Mouse (Mus musculus) heart, postnatal 25 days (tissue): ENCODE data around the gene Cuta. TPM values are rescaled to one million over a fixed set of nuclear protein-coding genes. Genes with fewer than 3 reads are reported as not detected.

Experiments
- DNase-seq: peaks from one replicate; pipeline ENCODE4 v3.0.0; 2022; ENCODE audit warnings: low spot score
- intact Hi-C: fragments of 180-260 bp; cut with DNase I; formaldehyde crosslinking; loops from one replicate; pipeline ENCODE4 v1.15.1; 2025
- total RNA-seq, 2 experiments: library from RNA; stranded (reverse); gene quantifications; 2 replicates each; pipeline ENCODE4 v1.2.3; 2021

Gene Cuta
- total RNA-seq, 2 experiments from 2014 or later: 91.4 to 92.5 TPM

GRCm38 (mm10) chr17:26958880-26959279, 19.5 kb upstream of the Cuta start:
- no peak for DNase-seq

GRCm38 (mm10) chr17:26957872-26958271, 18.5 kb upstream of the Cuta start:
- no peak for DNase-seq
- intact Hi-C loops: no loop called here

More at GRCm38 (mm10) chr17:26958880-26959279, 19.5 kb upstream of the Cuta start:
- intact Hi-C loops: no loop called here

GRCm38 (mm10) chr17:26956895-26957294, 17.5 kb upstream of the Cuta start:
- intact Hi-C loops: no loop called here

GRCm38 (mm10) chr17:26956309-26956708, 16.9 kb upstream of the Cuta start:
- intact Hi-C loops: no loop called here
- no peak for DNase-seq

More at GRCm38 (mm10) chr17:26956895-26957294, 17.5 kb upstream of the Cuta start:
- DNase-seq: no peak

DNA sequence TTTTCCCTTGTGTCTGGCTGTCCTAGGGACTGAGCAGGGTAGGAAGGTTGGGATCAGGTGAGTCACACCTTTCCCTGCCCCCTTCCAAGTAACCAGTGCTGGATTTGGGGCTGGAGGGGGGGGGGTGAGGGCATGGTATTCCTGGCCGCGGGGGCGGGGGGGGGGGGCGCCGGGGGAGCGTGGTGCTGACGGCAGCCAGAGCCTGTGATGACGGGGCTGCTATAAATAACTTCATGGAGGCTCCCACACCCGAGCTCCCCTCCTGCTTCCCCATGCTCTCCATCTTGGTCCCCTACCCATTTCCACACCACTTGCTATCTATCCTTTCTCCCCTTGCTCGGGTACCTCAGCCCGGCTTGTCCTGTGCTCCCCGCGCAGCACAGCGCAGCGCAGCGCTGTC, 14.4 kb upstream of the Cuta start:
- intact Hi-C loops: no loop called here
- no peak for DNase-seq

- no peak for DNase-seq
- intact Hi-C loops: no loop called here
Measured at GRCm38 (mm10) chr17:26953201-26953600, 13.8 kb upstream of the Cuta start.

DNA sequence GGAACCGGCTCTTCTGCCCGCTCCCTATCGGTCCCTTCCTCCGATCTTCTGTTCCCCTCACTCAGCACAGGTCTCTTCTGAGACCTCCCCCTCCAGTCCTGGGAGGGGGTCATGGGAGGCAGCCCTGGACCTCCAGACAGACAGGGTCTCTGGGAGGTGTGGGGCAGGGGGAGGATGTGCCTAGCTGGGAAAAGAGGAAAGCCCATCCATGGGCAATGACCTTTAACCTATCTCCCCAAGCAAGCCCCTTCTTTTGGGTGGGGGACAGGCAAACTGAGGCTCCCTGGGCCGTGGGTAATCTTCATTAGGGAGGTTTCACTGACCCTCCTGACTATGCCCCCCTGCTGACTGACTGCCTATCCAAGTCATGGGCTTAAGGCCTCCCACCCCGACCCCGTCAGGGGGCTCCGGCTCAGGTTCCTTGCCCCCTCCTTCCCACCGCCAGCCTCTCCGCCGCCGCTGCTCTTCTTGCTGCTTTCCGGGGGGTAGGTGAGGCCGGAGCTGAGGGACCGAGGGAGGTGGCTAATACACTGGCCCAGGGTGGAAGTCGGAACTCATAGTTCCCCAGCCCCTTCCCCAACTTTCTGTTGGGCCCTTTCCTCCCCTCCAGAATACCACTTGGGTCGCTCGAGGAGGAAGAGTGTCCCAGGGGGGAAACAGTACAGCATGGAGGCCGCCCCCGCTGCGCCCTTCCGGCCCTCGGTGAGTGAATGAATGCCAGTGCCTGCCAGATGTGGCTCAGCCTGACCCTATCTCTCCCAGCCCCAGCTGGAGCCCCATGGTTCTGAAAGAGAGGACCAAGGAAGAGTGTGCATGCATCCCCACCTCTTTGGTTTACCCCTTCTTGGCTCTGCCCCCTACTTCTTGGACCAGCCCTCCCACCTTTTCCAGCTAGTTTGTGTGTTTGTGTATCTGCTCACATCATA, 12.8 kb upstream of the Cuta start:
- intact Hi-C loops: no loop called here
- no peak for DNase-seq

DNA sequence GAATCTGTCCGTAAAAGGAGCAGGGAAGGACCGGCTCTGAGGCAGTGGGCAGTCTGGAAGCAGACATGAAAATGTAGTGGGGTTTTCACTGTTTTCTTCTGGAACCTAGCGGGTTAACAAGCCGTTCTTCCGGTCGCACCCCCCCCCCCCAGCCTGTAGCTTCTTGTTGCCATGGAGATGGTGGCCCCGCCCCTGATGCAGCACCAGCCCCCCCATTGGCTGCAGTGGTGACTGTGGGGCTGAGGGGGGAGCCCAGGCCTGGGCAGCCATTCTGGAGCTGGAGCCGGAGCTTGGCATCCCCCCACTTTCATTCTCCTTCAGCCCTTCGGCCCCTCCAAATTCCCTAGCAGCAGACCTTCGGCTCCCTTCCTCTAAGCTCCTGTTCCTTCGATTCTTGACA, 12.0 kb upstream of the Cuta start:
- intact Hi-C loops: no loop called here
- no peak for DNase-seq

DNA sequence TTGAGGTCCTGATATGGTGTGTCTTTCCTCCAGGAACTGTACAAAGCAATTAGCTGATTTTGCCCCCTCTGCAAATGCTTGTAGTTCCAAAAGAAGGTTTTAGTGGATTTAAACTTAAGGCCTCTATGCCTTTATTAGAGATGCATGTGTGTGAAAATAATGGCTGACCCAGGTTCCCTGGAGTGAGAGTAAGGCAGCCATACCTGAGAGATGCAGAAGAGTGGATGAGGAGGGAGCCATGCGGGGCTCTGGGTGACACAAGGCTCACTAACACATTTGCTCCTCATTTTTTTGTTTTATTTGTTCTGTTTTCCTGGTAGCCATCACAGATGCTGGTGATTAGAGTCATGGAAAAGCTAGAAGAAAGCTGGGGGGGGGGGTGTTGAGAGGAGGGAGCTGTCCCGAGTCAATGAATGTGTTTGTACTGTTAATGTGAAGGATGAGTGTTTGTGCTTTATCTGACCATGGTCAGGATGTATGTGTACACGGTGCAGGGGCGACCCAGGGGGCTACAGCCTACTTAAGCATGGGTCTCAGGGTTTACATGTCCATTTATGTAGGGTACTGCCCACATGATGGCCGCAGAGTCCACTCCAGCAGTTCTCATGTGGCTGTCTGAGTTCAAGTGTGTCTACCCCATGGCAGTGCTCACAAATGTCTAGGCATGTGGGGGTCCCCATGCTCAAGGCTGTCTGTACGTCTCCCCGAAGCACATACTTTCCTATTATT, 11.4 kb upstream of the Cuta start:
- intact Hi-C loops: no loop called here

GRCm38 (mm10) chr17:26949866-26950265, 10.5 kb upstream of the Cuta start:
- no peak for DNase-seq
- intact Hi-C loops: no loop called here

More for the DNA sequence above, 11.4 kb upstream of the Cuta start:
- DNase-seq: no peak

GRCm38 (mm10) chr17:26949051-26949577, 9.7 kb upstream of the Cuta start:
- DNase-seq: no peak
- intact Hi-C loops: no loop called here

- no peak for DNase-seq
Measured at GRCm38 (mm10) chr17:26948316-26949050, 9.1 kb upstream of the Cuta start.

GRCm38 (mm10) chr17:26947231-26948100, 8.1 kb upstream of the Cuta start:
- intact Hi-C loops: no loop called here
- DNase-seq: no peak

More at GRCm38 (mm10) chr17:26948316-26949050, 9.1 kb upstream of the Cuta start:
- intact Hi-C loops: no loop called here

DNA sequence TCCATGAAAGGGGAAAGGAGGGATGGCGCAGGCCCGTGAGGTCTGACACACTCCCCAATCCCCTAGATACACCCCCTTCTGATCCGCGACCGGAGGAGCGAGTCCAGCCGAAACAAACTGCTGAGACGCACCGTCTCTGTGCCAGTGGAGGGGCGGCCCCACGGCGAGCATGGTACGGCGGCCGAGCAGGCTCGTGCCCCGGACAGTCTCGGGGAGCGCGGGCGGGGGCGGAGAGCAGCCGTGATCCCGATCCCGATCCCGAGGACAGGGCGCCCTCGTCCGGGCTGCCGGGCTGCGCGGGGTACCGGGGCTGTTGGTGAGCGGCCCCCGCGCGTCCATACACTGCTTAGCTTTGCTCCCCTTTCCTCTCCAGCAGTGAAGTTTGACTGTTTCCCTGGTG, 7.2 kb upstream of the Cuta start:
- DNase-seq: peak; percentile 64
- intact Hi-C loops: no loop called here

DNA sequence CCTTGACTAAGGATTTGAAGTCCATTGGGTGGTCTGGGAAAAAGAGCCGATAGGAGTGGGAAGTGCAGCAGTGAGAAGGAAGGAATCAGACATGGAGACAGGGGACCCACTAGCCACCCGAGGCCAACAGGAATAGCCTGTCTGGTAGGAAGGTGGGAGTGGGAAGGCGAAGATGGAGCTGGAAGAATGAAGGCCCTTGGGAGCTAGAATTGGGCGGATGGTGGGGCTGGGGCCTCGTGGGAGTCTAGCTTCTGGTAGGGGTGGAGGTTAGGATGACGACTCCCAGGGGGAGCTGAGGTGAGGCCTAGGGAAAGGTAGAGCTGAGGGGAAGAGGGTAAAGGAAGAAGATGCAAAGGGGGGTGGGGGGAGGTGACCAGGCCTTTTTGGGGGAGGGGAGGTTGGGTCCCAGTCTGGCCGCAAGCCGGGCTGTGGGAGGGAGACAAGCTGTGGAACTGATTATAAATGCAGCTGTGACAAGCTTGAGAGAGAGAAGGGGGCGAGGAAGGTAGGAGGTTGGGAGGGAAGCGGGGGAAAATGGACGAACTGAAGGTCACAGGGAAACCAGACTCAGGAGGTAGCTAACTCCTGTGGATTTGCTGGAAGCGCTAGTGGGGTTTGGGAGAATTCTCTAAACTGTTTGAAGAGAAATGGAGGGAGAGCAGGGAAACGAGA, 6.6 kb upstream of the Cuta start:
- no peak for DNase-seq

GRCm38 (mm10) chr17:26941841-26942570, 2.6 kb upstream of the Cuta start:
- intact Hi-C loops: no loop called here

More for the DNA sequence above, 6.6 kb upstream of the Cuta start:
- intact Hi-C loops: no loop called here

GRCm38 (mm10) chr17:26941031-26941789, 1.8 kb upstream of the Cuta start, which contains the start of gene Syngap1:
Gene Syngap1, plus strand, starts transcription at chr17:26941253.
- no peak for DNase-seq
- intact Hi-C loops: no loop called here

More at GRCm38 (mm10) chr17:26941841-26942570, 2.6 kb upstream of the Cuta start:
- no peak for DNase-seq
